Mouse (Mus musculus): ENCODE measurements around the gene R3hcc1l. TPM values are rescaled to one million over a fixed set of nuclear protein-coding genes. Genes with fewer than 3 reads are reported as not detected.

Gene R3hcc1l
- 26.3 and 28.0 TPM in 2 replicates for polyA plus RNA-seq (2014; fragmentation: Nextera tagmentation; extraction: Ambion mirVana)

GRCm38 (mm10) chr19:42518620-42519310, at the start of gene R3hcc1l:
Gene R3hcc1l, plus strand, starts transcription at chr19:42518759.
- H3K27ac ChIP-seq (ENCODE audit: low read depth, low read length), result peak within 1 kb of the TSS; percentile 20; the same call in 1 of the 2 replicates
- H3K4me1 ChIP-seq (ENCODE audit: control insufficient read depth, insufficient read depth, low read length), result peaks cover 7% of the 10 kb centered on the region
- H3K27me3 ChIP-seq (ENCODE audit: control insufficient read depth, insufficient read depth, low read length), result no peaks in the 10 kb centered on the region
- 1% methylated on average over 58 of the region's 59 CpGs for WGBS
- peak; percentile 100 for DNase-seq (ENCODE audit: low spot score, missing footprints)
- peak within 1 kb of the TSS; percentile 85 for H3K4me3 ChIP-seq (ENCODE audit: low read depth, low read length)
- peak within 1 kb of the TSS; percentile 86 for H3K9ac ChIP-seq (ENCODE audit: low read length)
- H3K9me3 ChIP-seq (ENCODE audit: control insufficient read depth, low read length), result no peaks in the 10 kb centered on the region
- H3K36me3 ChIP-seq (ENCODE audit: control insufficient read depth, insufficient read depth, low read length), result no peaks in the 10 kb centered on the region
- ATAC-seq (ENCODE audit: low FRiP score), result peak; percentile 94
- H3K4me2 ChIP-seq, result peak within 1 kb of the TSS; percentile 51

DNA sequence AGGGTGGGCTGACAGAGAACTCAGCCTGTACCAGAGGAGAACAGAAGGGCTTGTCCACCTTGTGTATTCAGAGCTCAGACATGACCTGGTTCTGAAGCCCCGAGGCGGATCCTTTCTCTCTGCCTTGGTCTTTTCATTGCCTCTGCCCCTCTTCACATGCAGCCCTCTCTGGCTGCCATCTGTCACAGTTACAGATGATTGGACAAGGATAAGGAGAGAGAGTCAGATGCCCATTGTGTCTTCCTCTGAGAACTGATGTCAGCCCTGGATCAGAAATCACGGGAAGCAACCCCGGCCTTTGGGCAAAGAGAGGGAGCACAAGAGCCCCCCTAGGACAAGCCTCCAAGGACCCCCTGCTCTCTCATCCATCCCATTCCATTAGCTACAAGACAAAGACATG, 47.0 kb upstream of the R3hcc1l start:
- Histone ChIP-seq H3K9ac (ENCODE audit: low read length) (no peak overlapping the region), H3K4me3 (ENCODE audit: low read depth, low read length) (no peak overlapping the region), H3K4me2 (no peak overlapping the region), H3K27me3 (ENCODE audit: control insufficient read depth, insufficient read depth, low read length) (no peaks in the 10 kb centered on the region), H3K4me1 (ENCODE audit: control insufficient read depth, insufficient read depth, low read length) (no peaks in the 10 kb centered on the region), H3K27ac (ENCODE audit: low read depth, low read length) (no peak overlapping the region), H3K36me3 (ENCODE audit: control insufficient read depth, insufficient read depth, low read length) (no peaks in the 10 kb centered on the region), H3K9me3 (ENCODE audit: control insufficient read depth, low read length) (no peaks in the 10 kb centered on the region)
- ATAC-seq (ENCODE audit: low FRiP score), result no peak
- WGBS, result 46% methylated on average over 4 of the region's 4 CpGs
- no peak for DNase-seq (ENCODE audit: low spot score, missing footprints)

DNA sequence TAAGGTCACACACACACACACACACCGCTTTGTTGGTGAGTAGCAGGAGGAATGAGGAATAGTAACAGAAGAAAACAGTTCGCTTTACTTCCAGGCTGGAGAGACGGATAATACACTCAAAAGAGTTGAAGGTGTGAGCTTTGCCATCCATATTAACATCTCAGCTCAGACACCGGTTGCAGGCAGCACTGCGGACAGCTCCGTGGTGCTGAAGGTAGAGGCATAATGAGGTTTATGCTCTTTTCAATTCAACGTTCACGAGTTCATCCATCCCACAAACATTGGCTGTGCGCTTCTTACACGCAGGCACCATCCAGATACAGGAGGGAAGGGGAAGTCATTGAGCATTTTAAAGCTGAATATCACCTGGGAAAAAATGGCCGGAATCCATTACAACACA, 45.7 kb upstream of the R3hcc1l start:
- Histone ChIP-seq H3K9ac (ENCODE audit: low read length) (no peak overlapping the region), H3K4me2 (no peak overlapping the region), H3K4me3 (ENCODE audit: low read depth, low read length) (no peak overlapping the region), H3K27ac (ENCODE audit: low read depth, low read length) (no peak overlapping the region), H3K27me3 (ENCODE audit: control insufficient read depth, insufficient read depth, low read length) (no peaks in the 10 kb centered on the region), H3K9me3 (ENCODE audit: control insufficient read depth, low read length) (no peaks in the 10 kb centered on the region), H3K36me3 (ENCODE audit: control insufficient read depth, insufficient read depth, low read length) (no peaks in the 10 kb centered on the region), H3K4me1 (ENCODE audit: control insufficient read depth, insufficient read depth, low read length) (no peaks in the 10 kb centered on the region)
- WGBS, result 32% methylated on average over 11 of the region's 11 CpGs
- DNase-seq (ENCODE audit: low spot score, missing footprints), result no peak
- no peak for ATAC-seq (ENCODE audit: low FRiP score)

- Histone ChIP-seq H3K9ac (ENCODE audit: low read length) (no peak overlapping the region), H3K4me3 (ENCODE audit: low read depth, low read length) (no peak overlapping the region), H3K4me2 (no peak overlapping the region), H3K4me1 (ENCODE audit: control insufficient read depth, insufficient read depth, low read length) (no peaks in the 10 kb centered on the region), H3K9me3 (ENCODE audit: control insufficient read depth, low read length) (no peaks in the 10 kb centered on the region), H3K36me3 (ENCODE audit: control insufficient read depth, insufficient read depth, low read length) (no peaks in the 10 kb centered on the region), H3K27ac (ENCODE audit: low read depth, low read length) (no peak overlapping the region), H3K27me3 (ENCODE audit: control insufficient read depth, insufficient read depth, low read length) (no peaks in the 10 kb centered on the region)
- DNase-seq (ENCODE audit: low spot score, missing footprints), result no peak
- ATAC-seq (ENCODE audit: low FRiP score), result no peak
- 85% methylated on average over 5 of the region's 5 CpGs for WGBS
These were observed 40.8 kb upstream of the R3hcc1l start for GRCm38 (mm10) chr19:42477769-42478168.

GRCm38 (mm10) chr19:42478303-42478702, 40.3 kb upstream of the R3hcc1l start:
- H3K27me3 ChIP-seq (ENCODE audit: control insufficient read depth, insufficient read depth, low read length), result no peaks in the 10 kb centered on the region
- H3K9ac ChIP-seq (ENCODE audit: low read length), result no peak overlapping the region
- H3K9me3 ChIP-seq (ENCODE audit: control insufficient read depth, low read length), result no peaks in the 10 kb centered on the region
- no peak overlapping the region for H3K27ac ChIP-seq (ENCODE audit: low read depth, low read length)
- H3K4me1 ChIP-seq (ENCODE audit: control insufficient read depth, insufficient read depth, low read length), result no peaks in the 10 kb centered on the region
- H3K36me3 ChIP-seq (ENCODE audit: control insufficient read depth, insufficient read depth, low read length), result no peaks in the 10 kb centered on the region
- DNase-seq (ENCODE audit: low spot score, missing footprints) (no peak), ATAC-seq (ENCODE audit: low FRiP score) (no peak)
- H3K4me3 ChIP-seq (ENCODE audit: low read depth, low read length), result no peak overlapping the region
- 40% methylated on average over 12 of the region's 12 CpGs for WGBS
- no peak overlapping the region for H3K4me2 ChIP-seq

DNA sequence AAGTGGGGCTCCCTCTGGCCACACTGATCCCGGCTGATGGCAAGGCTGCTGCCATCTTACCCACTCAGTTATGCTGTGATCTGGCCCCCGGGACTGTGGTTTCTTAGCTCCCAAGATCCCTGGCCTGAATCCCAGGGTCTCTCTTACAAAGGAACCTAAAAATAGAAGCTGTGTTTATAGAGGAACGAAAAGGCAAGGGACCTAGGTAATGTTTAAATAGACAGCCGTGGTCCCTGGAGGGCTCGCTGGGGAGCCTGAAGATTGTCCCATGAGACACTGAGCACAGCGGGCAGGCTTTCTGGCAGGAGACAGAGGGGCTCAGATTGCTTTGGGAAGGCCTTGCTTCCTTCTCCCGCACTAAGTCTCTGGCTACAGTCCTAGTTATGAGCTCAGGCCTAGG, 33.1 kb upstream of the R3hcc1l start:
- Histone ChIP-seq H3K9ac (ENCODE audit: low read length) (no peak overlapping the region), H3K4me1 (ENCODE audit: control insufficient read depth, insufficient read depth, low read length) (no peaks in the 10 kb centered on the region), H3K27me3 (ENCODE audit: control insufficient read depth, insufficient read depth, low read length) (no peaks in the 10 kb centered on the region), H3K27ac (ENCODE audit: low read depth, low read length) (no peak overlapping the region), H3K4me3 (ENCODE audit: low read depth, low read length) (no peak overlapping the region), H3K9me3 (ENCODE audit: control insufficient read depth, low read length) (no peaks in the 10 kb centered on the region), H3K36me3 (ENCODE audit: control insufficient read depth, insufficient read depth, low read length) (no peaks in the 10 kb centered on the region), H3K4me2 (no peak overlapping the region)
- DNase-seq (ENCODE audit: low spot score, missing footprints), result peak; percentile 72
- WGBS, result 81% methylated on average over 7 of the region's 7 CpGs
- no peak for ATAC-seq (ENCODE audit: low FRiP score)

GRCm38 (mm10) chr19:42487261-42487660, 31.3 kb upstream of the R3hcc1l start:
- no peaks in the 10 kb centered on the region for H3K9me3 ChIP-seq (ENCODE audit: control insufficient read depth, low read length)
- H3K27me3 ChIP-seq (ENCODE audit: control insufficient read depth, insufficient read depth, low read length), result no peaks in the 10 kb centered on the region
- H3K4me3 ChIP-seq (ENCODE audit: low read depth, low read length), result no peak overlapping the region
- 87% methylated on average over 3 of the region's 3 CpGs for WGBS
- no peaks in the 10 kb centered on the region for H3K4me1 ChIP-seq (ENCODE audit: control insufficient read depth, insufficient read depth, low read length)
- no peak for ATAC-seq (ENCODE audit: low FRiP score)
- H3K9ac ChIP-seq (ENCODE audit: low read length), result no peak overlapping the region
- no peak overlapping the region for H3K27ac ChIP-seq (ENCODE audit: low read depth, low read length)
- H3K4me2 ChIP-seq, result no peak overlapping the region
- DNase-seq (ENCODE audit: low spot score, missing footprints), result no peak
- H3K36me3 ChIP-seq (ENCODE audit: control insufficient read depth, insufficient read depth, low read length), result no peaks in the 10 kb centered on the region

- Histone ChIP-seq H3K4me2 (no peak overlapping the region), H3K9me3 (ENCODE audit: control insufficient read depth, low read length) (no peaks in the 10 kb centered on the region), H3K27me3 (ENCODE audit: control insufficient read depth, insufficient read depth, low read length) (no peaks in the 10 kb centered on the region), H3K4me1 (ENCODE audit: control insufficient read depth, insufficient read depth, low read length) (no peaks in the 10 kb centered on the region; the same call in 1 of the 2 replicates), H3K36me3 (ENCODE audit: control insufficient read depth, insufficient read depth, low read length) (no peaks in the 10 kb centered on the region), H3K27ac (ENCODE audit: low read depth, low read length) (no peak overlapping the region), H3K4me3 (ENCODE audit: low read depth, low read length) (no peak overlapping the region), H3K9ac (ENCODE audit: low read length) (peak overlapping the region; percentile 10; the same call in 1 of the 2 replicates)
- 33% methylated on average over 5 of the region's 5 CpGs for WGBS
- ATAC-seq (ENCODE audit: low FRiP score), result no peak
- no peak for DNase-seq (ENCODE audit: low spot score, missing footprints)
These were observed 25.2 kb upstream of the R3hcc1l start for GRCm38 (mm10) chr19:42493257-42493917.

- Histone ChIP-seq H3K27me3 (ENCODE audit: control insufficient read depth, insufficient read depth, low read length) (no peaks in the 10 kb centered on the region), H3K4me1 (ENCODE audit: control insufficient read depth, insufficient read depth, low read length) (no peaks in the 10 kb centered on the region), H3K9ac (ENCODE audit: low read length) (no peak overlapping the region), H3K4me3 (ENCODE audit: low read depth, low read length) (no peak overlapping the region), H3K9me3 (ENCODE audit: control insufficient read depth, low read length) (no peaks in the 10 kb centered on the region), H3K4me2 (no peak overlapping the region), H3K36me3 (ENCODE audit: control insufficient read depth, insufficient read depth, low read length) (no peaks in the 10 kb centered on the region), H3K27ac (ENCODE audit: low read depth, low read length) (no peak overlapping the region)
- peak; percentile 81 for DNase-seq (ENCODE audit: low spot score, missing footprints)
- ATAC-seq (ENCODE audit: low FRiP score), result no peak
- 73% methylated on average over 3 of the region's 3 CpGs for WGBS
These were observed 14.4 kb upstream of the R3hcc1l start for GRCm38 (mm10) chr19:42504156-42504555.

Data from midbrain, embryonic 11.5 days (tissue).